Mouse (Mus musculus): ENCODE results near the gene Usp38.

GRCm38 (mm10) chr8:80957776-80958175 is 57.0 kb downstream of the Usp38 start:
- TF ChIP-seq IRF4 (IDR thresholded peaks at IDR 0.05; ENCODE audit: low read depth, low read length): no peak
- no peak for TF ChIP-seq EP300 (IDR thresholded peaks at IDR 0.05; ENCODE audit: low read length)
- TF ChIP-seq POLR2A (IDR thresholded peaks at IDR 0.05; ENCODE audit: low read depth, low read length): no peak
- no peak for TF ChIP-seq MAX (IDR thresholded peaks at IDR 0.05; ENCODE audit: low read length)
- no peak for TF ChIP-seq CTCF (conservative IDR thresholded peaks at IDR 0.05 in 1 of 2, IDR thresholded peaks at IDR 0.05 in 1 of 2; ENCODE audit: low read depth in 2 of 2, low read length in 2 of 2)
- TF ChIP-seq MYC (IDR thresholded peaks at IDR 0.05; ENCODE audit: low read depth, low read length): no peak
- TF ChIP-seq E2F4 (IDR thresholded peaks at IDR 0.05; ENCODE audit: insufficient replicate concordance, low read depth, low read length): no peak
- no peak for TF ChIP-seq ZKSCAN1 (IDR thresholded peaks at IDR 0.05; ENCODE audit: borderline replicate concordance, low read depth, low read length)
- no peak for TF ChIP-seq ZC3H11A (IDR thresholded peaks at IDR 0.05; ENCODE audit: low read depth, low read length)
- TF ChIP-seq POLR2AphosphoS2 (IDR thresholded peaks at IDR 0.05; ENCODE audit: low read depth, low read length): no peak
- TF ChIP-seq TCF12 (IDR thresholded peaks at IDR 0.05; ENCODE audit: low read depth, low read length): no peak
- no peak for TF ChIP-seq USF1 (IDR thresholded peaks at IDR 0.05; ENCODE audit: low read depth, low read length)
- no peak for TF ChIP-seq KAT2A (IDR thresholded peaks at IDR 0.05; ENCODE audit: insufficient replicate concordance, low read length)
